Mouse (Mus musculus) 416B (cell line): ENCODE results near the gene Stx6.

ENCODE experiments used
- DNase-seq: peaks from one replicate; pipeline ENCODE4 v3.0.0; 2011; ENCODE audit warnings: low read depth

Stx6 gene

DNA sequence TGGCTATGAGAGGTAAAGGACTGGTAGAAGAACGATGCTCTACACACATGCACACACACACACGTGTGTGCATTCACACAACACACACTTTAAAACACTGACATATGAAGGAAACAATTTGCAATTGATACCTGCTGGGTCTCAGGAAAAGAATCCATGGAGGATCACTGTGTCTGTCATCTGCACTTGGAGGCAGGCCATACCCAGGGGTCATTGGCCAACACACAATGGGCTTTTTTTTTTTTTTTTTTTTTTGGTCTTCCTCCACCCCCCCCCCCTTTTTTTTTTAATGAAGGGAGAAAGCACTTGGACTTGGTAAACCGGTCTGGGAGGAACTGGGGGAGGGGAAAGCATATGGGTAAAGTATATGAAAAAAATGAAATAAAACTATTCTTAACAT is 49.3 kb downstream of the Stx6 start:
- no peak for DNase-seq

DNA sequence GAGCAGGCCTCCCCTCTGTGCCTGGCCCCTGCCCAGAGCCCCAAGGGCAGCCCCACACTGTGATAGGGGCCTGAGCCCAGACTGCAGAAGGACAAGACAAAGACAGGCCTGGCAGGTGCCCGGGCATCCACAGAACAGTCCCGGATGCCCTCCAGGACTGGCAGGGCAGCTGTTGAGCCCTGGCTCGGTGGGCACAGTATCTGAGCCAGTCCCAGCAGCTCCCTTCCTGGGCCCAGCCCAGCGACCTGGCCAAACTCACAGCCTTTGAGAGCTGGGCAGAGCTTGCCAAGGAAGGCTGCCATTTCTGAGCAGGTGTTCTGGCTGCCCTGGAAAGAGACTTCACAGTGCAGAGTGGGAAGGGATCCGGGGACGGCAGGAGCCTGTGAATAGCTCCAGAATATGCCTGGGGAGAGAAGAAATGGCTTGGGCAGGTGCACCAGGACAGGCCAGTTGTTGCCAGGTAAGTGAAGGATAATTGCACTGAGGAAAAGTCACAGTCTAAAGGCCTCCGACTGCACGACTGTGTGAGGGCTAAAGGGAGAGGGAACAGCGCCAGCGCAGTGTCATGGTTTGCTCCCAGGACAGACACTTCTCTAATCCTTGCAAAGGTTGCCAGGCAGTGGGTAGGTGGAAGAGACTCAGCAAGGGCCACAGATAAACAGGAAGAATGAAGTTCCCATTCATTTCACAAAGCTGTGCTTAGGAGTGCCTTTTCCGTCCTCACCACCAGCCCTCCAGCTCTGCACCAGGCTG is 51.7 kb downstream of the Stx6 start:
- DNase-seq = no peak

DNA sequence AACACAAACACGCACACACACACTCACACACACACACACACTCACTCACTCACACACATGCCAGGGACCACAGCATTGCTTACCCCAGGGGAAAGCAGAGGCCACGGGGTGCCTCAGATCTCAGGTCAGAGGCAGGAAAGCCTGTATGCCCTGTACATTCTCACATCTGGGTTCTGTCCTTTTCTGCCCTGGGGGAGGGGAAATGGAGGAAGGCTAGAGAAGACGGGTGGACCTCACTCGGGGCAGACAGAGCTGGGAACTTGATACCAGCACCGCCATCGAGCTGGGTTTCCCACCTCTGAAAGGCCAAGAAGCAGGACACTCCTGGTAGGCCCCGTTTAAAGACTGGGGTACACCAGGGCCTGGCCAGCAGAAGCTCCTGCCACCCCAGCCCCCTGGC is 52.5 kb downstream of the Stx6 start:
- DNase-seq = no peak

DNA sequence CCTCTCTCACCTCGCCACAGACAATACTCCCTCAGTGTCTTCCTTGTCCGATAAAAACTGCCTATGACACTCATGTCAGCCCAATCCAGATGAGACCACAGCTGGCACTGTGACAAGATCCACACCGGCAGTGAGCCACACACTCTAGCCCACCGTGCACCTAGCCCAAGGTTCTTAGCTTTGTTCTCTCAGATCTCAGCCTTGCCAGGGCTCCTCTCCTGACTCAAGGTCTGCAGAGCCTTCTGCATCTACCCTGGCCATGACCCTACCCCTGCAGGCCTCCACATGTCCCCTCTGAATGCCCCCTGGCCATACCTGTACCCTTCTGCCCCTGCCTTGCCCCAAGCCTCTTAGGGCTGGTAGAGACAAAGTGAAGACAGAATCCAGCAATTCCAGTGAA is 53.6 kb downstream of the Stx6 start:
- no peak for DNase-seq

DNA sequence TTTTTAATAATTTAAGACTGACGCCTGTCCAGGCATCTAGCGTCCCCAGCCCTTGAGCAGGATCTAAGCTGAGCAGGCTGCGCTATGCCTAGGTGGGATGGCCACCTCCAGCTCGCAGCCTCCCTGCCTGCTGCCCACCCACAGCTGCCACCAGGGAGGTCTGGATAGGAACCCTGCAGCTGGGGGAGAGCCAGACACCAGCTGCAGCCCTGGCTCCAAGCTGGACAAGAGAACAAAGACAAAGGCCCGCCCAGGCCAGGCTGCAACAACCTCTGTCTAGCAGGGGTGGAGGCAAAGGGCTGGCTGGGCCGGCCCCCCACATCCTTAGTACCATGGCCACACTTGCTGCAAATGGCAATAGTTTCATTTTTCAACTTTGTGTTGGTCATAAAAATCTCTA is 54.0 kb downstream of the Stx6 start:
- peak; percentile 28 for DNase-seq

DNA sequence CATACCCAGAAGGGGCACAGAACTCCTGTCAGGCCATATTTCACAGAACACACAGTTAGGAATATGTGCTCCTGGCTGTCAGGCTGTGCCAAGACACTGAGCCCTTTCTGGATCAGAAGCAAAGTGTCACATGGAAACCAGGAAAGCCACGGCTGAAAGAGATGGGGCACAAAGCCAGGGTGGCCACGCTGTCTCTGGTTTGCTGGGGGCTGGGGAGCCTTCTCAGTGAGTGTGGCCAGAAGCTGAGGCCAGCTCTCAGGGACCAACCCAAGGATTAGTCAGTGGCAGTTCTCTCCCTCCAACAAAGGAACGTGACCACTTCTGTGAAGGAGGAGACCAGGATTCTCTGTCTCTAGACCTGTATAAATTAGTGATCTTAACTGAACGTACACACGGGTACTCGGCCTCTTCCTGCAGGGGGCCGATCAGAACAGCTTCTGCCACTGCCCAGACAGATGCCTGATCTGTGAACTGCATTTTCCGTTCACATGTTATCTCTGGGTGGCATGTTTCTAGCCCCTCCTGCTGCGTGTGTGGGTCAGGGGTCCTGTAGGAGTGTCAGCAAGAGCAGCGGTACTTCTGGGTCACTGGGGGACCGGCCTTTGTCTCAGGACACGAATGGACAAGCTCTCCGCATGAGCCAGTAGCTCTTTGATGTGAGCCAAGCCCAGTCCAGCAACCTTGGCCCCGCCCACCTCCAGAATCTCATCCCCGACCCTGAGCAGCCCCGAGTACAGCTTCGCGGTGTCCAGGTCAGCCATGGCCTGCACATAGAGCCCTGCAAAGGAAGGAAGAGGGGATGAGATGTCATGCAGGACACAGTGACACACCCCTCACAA is 54.6 kb downstream of the Stx6 start:
- DNase-seq = peak; percentile 9

DNA sequence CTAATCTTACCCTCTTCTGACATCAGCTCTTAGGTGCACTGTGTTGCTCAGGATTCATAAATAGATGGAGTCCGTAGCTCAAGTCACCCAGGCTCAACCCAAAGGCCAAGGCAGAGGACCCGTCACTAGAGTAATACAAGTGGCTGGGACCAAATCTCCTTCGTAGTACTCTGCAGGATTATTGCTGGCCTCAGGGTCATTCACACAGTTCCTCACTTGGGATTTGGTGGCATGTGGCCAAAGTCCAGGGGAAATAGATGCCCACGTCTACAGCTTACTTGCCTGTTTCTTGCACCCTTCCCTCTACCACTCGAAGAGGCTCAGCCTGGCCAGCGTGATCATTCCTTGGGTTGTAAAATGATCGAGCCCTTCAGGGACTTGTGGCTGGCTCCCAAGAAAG is 55.4 kb downstream of the Stx6 start:
- no peak for DNase-seq

DNA sequence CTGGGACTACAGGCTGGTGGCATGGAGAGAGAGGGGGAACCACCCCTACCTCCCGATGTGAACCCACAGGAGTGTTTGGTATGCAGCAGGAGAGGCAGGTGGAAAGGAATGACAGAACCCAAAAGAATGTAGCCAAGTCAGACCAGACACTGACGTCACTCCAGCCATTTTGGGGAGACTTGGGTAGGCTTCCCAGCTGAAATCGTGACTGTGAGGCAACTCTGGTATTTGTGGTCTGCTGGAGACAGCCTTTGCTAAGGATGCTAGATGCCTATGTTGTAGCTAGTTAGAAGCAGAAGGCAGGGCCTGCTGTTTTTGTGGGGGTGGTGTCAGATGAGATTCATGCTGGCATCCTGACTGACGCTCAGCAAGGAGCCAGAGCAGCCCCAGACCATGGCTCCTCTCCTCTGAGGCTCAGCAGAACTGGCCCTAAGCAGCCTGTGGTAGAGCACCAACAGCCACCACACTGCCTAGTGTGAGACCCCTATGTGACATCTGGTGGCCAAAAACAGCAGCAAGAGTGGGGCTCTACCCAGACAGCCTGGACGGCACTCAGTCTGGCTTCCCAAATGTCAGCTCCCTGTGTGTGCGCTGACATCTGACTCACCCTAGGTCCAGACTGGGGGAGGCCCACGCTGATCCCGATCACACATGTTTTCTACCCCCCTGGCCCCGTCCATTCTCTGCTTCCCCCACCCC is 56.7 kb downstream of the Stx6 start:
- DNase-seq = peak; percentile 43

DNA sequence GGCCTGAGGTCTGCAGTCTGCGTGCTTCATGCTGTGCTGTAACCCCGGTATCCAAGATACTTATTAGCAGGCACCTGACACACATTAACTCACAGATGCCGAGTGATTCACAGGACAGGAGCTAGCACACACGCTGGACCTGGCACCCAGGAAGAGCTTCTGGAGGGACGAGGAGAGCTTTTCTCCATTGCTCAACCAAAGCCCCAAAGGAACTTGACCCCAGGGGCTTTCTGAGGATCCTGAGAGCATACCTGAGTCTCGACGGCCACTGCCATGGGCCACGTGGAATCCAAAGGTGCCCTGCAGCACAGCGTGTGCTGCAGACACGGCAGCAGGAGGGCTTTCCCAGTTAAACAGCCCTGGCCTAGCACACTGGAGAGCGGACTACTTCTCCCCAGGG is 57.8 kb downstream of the Stx6 start:
- no peak for DNase-seq

DNA sequence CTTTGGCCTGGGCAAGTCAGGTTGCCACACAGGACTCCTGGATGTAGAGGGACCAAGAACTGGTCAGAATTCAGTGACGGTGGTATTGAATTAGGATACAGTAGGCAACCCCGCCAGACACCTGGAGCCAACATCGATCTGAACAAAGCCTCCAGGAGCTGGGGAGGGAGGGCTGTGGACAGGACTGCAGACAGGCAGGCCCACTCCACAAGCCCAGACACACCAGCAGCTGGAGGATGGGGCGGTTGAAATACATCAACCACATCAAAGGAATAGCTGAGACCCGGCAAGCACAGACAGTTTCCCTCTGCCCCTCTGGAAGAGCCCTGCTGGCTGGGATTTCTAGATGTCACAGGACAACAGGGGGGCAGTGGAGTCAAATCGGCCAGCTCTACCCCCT is 58.3 kb downstream of the Stx6 start:
- no peak for DNase-seq

DNA sequence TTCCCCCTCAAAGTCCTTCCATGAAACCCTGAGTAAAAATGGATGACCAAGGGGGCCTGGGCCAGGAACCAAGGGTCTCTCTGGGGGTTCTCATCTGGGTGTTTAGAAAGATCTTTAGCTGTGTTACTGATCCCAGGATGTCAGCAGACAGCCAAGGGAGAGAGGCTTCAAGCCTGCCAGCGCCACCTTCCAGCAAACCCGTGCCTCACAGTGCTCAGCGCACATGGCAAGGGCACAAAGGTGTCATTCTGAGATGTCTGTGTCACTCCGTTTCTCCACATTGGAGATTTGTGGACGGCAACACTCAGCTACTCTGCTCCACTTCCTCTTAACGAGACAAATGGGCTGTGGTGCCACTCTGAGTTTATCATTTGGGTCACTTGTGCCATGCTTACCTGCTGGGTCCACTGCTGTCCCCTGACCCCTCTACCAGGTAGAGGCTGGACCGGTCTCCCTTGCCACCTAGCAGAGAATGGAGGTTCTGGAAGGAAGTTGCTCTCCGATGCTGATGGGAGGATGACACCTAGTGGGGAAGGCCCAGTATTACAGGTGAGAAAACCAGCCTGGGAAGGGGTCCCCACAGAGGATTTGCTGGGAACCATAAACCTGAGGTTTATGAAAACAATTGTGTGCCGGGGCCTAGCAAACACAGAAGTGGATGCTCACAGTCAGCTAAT is 59.5 kb downstream of the Stx6 start:
- peak; percentile 59 for DNase-seq

DNA sequence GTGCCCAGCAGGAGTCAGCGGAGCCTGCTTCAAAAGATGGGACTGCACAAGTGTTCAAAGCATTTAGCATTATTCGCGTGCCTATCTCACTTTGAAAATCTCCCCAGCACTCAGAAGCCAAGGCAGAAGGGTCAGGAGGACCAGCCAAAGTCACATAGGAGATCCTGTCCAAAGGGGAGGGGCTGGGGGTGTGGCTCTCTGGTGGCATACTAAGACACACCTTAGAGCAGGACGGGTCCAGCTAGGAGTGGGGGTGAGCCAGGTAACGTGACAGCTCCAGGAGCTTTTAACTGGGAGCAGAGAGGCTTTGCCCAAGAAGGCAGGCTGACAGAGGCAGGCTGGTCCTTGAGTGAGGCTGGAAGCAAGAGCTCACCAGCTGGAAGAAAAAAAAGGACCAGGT is 60.4 kb downstream of the Stx6 start:
- no peak for DNase-seq

DNA sequence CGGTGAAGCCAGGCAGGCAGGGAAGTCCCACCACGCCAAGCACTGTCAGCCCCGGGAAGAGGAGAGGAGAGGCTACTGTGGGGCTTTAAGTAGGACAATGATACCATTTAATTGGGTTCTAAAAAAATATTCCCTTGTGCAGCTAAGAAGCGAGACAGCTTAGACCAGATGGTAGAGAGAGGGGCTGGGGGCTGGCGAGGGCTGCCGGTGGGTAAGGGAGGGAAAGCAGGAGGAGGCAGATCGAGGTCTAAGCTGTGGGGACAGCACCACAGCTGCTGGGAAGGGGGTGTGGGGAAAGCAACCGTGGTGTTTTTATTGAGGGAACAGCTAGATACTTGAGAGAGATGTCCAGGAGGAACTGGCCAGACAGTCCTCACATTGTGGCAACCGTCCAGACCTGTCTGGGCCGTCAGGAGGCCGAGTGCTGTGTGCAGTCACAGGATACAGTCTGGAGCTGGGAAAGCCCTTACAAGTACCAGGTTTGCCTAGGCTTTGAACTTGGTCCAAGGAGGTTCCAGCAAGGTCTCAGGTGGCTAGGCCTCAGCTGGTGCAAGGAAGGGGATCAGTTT is 63.7 kb downstream of the Stx6 start:
- no peak for DNase-seq

DNA sequence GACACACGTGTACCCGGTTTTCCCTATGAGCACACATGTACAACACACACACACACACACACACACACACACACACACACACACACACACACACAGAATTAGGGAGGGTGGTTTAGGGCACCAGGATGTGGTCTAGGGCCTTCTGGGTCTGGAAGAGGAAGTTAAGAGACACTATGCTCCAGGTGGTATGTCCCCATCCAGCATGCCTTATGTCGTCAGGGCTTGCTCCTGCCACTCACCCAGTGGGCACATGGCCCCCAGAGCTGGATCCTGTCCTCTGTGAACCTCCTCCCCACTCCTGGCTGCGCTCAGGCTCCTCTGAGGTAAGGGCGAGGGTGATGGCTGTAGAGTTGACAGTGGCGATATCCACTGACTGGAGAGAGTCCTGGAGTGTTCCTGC is 64.5 kb downstream of the Stx6 start:
- DNase-seq = peak; percentile 84

DNA sequence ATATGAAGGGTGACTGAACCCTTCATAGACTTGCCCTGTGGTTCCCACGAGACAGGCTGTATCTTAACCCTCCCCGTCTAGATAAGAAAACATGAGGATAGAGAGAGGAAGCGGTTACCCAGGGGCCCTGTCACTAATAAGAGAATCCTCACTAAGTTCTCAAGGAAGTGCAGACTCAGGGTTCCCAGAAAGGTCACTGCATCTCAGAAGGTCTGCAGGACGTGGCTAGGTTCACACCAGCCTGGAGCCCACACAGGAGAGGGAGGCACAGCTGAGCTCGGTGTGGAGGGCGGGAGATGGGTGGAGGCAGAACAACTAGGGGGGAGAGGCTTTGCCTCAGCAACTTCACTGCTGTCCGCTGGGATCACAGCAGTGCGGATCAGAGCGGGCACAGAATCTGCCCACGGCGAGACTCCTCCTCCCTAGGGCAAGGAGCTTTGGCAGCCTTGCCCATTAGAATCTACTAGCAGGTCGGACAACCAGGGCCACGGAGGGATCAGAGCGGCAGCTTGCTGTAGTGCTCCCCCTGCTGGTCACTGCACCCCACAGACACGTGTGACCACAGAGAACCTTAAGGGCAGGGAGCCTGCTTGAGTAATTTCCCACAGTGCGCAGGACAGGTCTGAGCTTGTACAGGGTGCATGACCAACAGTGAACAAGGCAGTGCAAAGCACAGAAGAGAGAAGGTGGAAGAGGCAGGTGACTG is 65.5 kb downstream of the Stx6 start:
- peak; percentile 90 for DNase-seq

DNA sequence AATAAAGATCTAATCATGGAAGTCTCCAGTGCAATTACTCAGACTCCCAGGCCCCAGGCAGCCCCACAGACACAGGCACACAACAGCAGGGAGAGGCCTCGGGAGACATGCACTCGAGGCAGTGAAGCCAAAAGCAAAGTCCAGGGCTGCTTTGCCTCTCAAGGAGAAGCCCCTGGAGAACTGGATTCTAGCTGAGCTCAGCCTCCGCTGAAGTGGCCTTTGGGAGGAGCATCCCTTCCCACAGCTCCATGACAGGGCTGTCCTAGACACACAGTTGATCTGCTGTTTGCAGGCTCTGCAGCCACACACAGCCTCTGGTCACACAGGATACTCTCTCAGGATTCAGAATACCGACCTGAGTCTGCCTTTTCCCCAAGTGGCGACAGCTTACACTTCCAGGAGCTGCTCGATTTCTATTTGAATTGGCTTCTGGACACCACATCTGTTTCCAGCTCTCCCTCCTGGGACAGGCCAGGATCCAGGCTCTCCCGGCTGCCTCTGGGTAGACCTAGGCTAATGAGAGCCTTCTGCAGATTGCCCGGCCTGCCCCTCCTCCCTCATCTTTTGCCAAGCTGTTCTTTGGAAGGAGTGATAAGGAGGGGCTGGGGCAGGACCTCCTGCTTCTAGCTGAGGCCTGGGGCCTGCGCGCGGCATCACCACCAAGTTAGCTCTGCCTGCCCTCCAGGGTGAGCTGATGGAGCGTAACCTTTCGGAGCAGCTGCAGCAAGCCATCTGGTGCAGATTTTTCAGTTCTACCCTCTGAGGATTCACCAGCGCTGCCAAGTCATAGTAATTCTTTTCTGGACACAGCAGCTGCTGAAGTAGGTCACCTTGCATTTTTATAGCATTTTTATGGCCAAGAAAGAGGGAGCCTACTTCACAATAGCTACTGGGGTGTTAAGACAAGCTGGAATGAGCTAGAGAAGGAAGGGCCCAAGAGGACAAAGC is 71.2 kb downstream of the Stx6 start:
- DNase-seq = no peak

DNA sequence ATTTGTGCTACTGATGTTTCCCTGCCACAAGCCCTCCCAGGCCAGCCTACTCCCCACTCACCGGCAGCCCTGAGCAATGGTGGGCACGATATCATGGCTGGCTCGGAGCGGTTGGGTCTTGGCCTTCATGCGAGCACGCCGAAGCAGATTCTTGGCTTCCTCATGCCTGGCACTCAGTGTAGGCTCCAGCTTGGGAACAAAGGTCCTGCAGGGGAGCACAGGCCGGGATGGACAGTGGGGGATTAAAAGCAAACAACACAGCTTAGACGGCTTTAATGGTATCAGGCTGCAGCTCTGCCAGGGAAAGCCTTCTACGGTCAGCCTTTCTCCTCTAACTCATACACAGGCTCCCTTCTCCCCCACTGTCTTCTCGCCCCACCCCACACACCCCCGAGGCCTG is 73.9 kb downstream of the Stx6 start:
- no peak for DNase-seq

DNA sequence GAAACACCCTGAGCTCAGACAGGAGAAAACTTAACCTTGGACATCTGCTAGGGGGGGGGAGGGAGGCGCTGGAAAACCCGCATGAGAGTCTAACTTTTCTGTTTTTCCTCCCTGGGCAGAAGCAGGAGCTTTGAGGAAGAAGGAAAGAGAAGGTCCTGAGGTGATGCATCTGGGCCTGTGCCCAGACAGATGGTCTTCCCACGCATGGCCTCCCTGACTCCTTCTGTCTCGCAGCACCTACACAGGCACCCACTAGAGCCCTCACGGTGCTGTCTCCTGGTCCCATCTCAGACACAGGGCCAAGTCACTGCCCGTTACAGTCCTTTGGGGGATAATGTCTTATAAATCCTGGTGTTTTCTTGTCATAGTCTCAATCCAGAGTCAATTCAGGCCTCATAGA is 74.3 kb downstream of the Stx6 start:
- DNase-seq = no peak

DNA sequence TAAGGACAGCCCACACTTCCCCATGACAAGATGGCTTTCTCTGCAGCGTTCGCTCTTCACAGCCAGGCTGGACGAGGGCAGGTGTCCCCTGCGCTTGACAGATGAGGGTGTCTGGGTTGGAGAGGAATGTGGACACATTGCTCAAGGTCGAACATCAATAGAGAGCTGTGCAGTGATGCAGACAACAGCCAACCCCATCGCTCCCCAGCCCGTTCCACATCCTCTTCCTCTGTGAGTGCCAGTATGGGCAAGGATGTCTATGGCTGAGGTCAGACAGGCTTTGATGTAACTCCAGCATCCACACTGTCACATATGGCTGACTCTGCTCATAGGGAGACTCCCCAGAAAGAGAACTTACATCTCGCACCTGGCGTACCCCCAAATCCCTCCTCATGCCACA is 74.9 kb downstream of the Stx6 start:
- DNase-seq = no peak

DNA sequence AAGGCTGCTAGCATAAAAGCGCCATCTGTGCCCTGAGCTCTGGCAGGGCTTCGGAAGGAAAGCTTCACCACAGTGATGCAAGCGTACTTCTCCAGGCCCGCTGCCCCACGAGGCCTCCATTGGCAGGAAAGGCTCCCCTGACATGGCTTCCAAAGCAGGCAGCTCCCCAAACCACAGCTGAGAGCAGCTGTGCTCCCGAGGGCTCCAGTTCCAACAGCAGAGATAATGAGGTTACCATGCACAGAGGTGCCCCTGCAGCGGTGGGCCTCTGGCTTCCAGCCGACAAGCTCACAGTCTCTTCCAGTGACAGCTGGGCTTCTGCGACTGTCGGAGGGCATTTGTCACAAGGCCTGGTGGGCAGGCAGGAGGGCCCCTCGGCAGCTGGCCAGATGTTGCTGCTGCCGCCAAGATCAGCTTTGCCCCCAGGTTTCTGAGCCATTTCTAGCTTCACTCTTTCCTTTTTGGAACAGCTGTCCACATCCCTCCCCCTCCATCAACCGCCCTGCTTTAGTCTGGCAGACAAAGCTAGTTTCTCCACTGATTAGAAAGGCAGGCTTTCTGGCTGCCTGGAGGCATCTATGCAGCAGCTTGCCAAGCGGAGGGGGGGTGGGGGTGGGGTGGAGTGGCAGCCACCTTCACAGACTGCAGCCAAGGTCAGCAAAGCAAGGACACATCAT is 75.6 kb downstream of the Stx6 start:
- DNase-seq = no peak
